Mouse (Mus musculus): Measurements from ENCODE around the gene Gm21319.
"Not testable (repeated sequence)": the region's sequence is repeated elsewhere in the genome, so short reads cannot be mapped to it uniquely, and the experiment has no call there.

Gene Gm21319

DNA sequence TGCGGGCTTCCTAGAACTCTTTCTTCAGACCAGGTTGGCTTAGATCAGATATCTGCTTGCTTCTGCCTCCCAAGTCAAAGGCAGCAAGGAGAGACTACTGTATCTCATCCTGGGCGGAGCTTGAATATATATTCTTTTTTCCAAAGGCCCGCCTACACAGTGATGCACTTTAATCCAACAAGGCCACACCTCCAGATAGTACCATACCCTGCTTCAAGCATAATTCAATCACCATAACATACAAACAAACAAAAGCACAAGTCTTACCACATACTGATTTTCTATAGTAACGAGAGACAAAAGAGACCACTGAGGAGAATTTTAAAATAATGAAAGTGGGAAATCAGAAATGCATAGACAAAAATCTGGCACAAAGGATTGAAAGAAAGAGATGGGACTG is at the start of gene Gm21319:
Gm21319 (minus strand) TSS at position 101 of the 400 bp plus-strand sequence.
- not testable (repeated sequence) for DNase-seq (ENCODE audit: low spot score)

DNA sequence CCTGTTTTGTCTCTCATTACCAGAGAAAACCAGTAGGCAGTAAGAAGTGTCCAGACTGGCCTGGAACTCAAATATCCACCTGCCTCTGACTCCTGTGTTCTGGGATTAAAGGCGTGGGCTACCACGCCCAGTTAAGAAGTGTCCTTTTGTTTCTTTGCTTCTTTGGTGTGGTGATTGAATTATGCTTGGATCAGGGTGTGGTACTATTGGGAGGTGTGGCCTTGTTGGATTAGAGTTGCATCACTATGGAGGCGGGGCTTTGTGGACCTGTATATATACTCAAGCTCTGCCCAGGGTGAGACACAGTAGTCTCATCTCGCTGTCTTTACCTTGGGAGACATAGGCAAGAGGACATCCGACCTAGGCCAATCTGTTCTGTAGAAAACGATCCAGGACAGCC is 40.7 kb upstream of the Gm21319 start, which contains the start of gene BB287469:
BB287469 (plus strand) TSS at position 301 of the 400 bp plus-strand sequence.
- not testable (repeated sequence) for DNase-seq (ENCODE audit: low spot score)

DNA sequence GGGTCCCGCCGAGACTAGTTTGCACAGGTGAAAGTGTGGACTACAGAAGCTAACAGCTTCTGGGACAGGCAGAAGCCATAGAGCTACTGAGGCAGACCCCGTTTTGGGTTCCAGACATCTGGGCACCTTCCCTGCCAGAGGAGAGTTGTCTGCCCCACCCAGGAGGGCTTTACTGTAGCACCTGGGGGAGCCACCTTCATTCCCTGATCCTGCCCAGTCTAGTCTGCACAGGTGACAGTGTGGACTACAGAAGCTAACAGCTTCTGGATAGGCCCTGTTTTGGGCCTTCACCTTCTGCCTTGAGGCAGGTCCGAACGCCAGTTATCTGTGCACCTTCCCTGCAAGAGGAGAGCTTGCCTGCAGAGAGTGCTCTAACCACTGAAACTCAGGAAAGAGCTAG is 22.4 kb upstream of the Gm21319 start:
- not testable (repeated sequence) for DNase-seq (ENCODE audit: low spot score)

DNA sequence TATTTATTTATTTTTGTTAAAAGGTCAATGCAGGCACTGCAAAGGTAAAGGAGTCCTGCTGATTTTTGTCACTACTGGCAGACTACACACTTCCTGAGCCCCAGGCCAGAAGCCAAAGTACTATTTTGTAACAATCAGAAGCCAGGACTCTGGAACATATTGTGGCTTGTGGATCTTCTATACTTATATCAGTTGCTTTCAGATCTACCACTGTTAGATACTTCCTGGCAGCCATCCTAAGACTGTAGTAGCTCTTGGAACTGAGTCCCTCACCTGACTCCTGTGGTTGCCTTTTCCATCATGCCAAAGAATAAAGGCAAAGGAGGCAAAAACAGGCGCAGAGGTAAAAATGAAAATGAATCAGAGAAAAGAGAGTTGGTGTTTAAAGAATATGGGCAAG is 19.7 kb upstream of the Gm21319 start, which contains the start of gene Gm21936:
Gm21936 (plus strand) TSS at position 301 of the 400 bp plus-strand sequence.
- DNase-seq (ENCODE audit: low spot score): not testable (repeated sequence)

Data from yolk sac, embryonic 10.5 days (tissue).